Mouse (Mus musculus): ENCODE measurements around the gene Ctsf.
"Not testable (repeated sequence)": the region's sequence is repeated elsewhere in the genome, so short reads cannot be mapped to it uniquely, and the experiment has no call there.

Ctsf gene

DNA sequence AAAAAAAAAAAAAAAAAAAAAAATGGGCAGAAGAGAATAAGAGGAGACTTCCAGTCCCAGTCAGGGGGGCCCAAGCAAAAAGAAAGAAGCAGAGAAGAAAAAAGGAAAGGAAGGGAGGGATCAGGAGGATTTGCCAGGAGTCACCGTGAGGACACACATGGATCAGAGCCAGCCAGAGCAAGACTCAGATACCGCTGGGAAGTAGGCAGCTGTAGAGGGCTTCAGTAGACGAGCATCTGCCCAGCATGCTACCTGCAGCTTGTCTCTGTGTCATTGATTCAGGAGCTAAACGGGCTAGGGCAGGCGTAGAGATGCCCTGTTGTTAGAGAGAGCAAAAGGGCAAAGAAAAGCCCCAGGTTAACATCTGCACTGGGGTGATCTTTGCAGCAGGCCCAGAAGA is 4.6 kb upstream of the Ctsf start:
- no peak for DNase-seq

- no peak for DNase-seq
Observed at GRCm38 (mm10) chr19:4855470-4855820, 515 bp downstream of the Ctsf start.

DNA sequence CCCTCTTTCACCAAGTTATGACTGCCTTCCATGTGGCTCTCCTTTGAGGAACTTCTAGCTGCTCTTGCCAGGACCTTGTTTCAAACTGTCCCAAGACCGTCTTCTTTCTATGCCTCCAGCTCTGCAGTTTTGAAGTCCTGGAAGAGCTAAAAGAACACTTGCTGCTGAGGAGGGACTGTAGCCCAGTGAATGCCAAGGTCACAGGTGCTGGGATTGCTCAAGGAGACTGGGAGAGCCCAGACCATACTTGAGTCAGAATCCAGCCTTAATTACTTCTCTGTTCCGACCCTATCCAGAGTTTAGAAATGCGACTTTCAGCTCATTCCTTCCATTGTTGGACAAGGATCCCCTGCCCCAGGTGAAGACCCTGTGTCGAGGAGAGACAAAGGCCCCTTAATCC is 1.0 kb downstream of the Ctsf start:
- DNase-seq, result no peak

DNA sequence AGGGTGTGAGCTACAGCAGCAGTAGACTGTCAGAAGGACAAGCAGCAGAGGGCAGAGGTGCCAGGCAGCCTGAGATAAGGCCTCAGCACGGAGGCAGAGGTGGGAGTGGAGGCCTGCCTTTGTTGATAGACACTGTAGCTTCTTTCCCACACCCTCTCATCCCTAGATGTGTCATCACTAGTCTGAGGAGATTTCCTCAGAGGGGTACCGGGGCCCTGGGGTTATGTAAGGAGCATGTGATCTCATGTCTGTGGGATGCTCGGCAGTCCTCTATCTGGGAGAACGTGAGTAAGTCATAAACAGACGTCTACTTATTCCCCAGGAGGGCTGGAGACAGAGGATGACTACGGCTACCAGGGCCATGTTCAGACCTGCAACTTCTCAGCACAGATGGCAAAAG is 4.2 kb downstream of the Ctsf start:
- DNase-seq, result no peak

DNA sequence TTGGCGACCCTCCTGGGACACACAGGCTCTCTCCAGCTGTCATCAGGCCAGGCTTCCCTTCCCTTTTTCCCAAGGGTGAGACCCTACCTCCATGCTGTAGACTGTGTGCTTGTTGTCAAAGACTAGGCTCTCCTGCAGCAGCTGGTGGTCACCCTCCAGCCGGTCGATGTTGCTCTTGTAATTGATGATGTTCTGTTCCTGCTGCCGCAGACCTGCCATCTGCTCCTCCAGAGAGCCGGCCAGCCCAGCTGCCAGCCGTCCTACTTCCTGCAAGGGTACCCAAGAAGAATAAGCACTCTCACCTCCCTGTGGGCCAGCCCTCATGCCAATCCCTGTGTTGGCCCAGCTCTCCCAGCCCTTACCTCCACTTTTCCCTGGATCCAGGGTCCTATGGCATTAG is 8.1 kb downstream of the Ctsf start:
- no peak for DNase-seq

- DNase-seq, result no peak
Observed at GRCm38 (mm10) chr19:4865147-4865546, 10.2 kb downstream of the Ctsf start.

- not testable (repeated sequence) for DNase-seq
Observed at GRCm38 (mm10) chr19:4874613-4875012, 19.7 kb downstream of the Ctsf start.

GRCm38 (mm10) chr19:4876241-4876640 is 21.3 kb downstream of the Ctsf start:
- no peak for DNase-seq

DNA sequence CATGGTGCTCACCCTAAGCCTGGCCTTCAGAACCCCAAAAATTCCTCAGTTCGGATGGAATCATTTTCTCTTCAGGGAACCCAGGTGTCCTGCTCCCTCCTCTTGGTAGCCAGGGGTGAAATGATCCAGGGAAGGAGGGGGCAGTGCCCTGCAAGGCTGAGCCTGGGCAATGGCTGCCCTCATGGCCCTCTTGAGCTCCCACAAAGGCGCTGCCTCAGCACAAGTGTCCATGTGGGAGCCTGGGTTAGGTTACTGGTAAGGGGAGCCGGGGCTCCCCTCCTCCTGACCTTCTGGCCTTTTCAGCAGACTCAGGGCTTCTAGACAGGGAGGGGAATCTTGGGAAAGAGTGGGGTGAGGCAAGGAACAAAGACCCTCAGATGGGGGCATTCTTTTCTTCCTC is 21.8 kb downstream of the Ctsf start:
- DNase-seq, result peak; percentile 20

DNA sequence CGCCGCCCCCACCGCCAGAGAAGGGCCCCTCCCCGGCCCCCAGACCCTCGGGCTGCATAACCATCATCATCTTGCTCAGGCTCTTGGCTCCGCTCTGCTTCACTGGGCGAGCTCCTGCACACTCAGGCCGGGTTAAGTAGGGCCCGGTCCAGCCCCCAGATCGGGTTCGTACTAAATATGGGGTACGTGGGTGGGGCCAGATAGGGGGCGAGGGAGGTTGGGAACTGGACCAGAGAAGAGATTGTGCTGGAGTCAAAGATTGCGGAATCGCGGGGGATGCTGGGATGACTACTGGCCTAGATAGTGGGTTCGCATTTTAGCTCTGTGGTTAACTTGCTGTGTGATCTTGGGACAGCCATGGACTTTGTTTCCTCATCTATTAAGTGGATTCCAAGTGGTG is 22.9 kb downstream of the Ctsf start, which contains the start of gene Actn3:
TSS of gene Actn3 (minus strand) at position 125 of the 400 bp plus-strand sequence.
- peak; percentile 36 for DNase-seq

DNA sequence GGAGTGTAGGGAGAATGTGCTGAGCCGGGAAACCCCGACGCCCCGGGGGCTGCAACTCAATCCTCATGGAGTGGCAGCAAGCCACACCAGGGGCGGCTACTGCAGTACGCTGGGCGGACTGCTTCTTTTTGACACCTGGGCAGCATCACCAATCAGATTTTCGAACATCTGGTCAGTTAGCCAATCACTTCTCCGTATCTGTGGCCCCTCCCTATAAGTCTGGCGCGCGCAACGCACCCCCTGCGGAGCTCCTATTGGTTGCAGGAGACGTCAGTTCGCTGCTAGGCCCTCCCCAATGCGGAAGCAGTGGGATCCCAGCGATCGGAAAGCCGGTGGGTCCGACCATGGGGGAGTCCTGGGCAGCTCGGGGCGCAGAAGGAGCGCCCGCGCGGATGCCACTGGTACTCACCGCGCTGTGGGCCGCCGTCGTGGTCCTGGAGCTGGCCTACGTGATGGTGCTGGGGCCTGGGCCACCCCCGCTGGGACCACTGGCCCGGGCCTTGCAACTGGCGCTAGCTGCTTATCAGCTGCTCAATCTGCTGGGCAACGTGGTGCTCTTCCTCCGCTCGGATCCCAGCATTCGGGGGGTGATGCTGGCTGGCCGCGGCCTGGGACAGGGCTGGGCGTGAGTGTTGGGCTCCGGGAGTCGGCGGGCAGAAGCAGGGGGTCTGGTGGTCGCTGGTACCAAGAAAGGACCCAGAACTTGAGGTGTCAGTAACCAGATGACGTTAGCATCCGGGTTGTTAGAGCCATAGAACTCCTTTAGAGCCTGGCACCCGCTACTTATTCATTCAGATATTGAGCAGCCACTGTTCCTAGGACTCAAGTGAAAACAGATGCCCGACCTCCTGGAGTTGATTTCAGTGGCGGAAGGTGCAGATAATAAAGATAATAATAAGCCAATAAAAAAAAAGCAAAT is 23.7 kb downstream of the Ctsf start, which contains the start of gene Zdhhc24:
TSS of gene Zdhhc24 (plus strand) at position 264 of the 919 bp plus-strand sequence.
- peak; percentile 97 for DNase-seq

DNA sequence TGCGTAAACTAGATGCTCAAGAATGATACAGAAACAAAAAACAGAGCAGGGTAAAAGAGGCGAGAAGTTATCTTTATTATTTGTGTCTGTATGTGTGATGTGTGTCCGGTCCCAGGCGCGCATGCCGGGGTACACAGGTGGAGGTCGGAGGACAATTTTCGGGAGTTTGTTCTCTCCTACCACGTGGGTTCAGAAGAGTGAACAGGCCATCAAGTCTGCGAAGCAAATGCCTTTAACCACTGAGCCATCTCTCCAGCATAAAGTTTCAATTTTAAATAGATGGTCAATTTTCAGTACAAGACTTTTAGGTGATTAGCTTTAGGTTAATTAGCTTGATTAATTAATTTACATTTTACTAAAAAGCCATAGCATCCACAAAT is 24.4 kb downstream of the Ctsf start:
- no peak for DNase-seq

DNA sequence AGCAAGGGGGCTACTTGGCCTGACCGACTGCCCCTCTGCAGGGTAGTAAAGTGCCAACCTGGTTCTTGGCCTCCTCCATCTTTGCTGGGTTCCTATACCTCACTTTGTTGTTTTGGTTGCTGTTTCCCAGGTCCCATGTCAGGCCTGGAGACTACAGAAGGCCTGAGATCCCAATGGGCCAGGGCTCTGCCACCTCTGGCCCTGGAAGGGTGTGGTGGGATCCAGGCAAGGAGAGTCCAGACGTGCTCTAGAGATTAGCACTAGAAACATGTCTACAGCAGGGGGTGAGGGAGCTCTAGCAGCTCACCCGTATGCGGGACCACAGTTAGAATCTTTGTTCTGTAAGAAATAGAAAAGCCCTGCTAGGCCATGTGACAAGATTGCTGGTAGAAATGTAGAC is 29.0 kb downstream of the Ctsf start:
- no peak for DNase-seq

- no peak for DNase-seq
Observed at GRCm38 (mm10) chr19:4889791-4890190, 34.9 kb downstream of the Ctsf start.

- no peak for DNase-seq
Observed at GRCm38 (mm10) chr19:4891798-4892197, 36.9 kb downstream of the Ctsf start.

DNA sequence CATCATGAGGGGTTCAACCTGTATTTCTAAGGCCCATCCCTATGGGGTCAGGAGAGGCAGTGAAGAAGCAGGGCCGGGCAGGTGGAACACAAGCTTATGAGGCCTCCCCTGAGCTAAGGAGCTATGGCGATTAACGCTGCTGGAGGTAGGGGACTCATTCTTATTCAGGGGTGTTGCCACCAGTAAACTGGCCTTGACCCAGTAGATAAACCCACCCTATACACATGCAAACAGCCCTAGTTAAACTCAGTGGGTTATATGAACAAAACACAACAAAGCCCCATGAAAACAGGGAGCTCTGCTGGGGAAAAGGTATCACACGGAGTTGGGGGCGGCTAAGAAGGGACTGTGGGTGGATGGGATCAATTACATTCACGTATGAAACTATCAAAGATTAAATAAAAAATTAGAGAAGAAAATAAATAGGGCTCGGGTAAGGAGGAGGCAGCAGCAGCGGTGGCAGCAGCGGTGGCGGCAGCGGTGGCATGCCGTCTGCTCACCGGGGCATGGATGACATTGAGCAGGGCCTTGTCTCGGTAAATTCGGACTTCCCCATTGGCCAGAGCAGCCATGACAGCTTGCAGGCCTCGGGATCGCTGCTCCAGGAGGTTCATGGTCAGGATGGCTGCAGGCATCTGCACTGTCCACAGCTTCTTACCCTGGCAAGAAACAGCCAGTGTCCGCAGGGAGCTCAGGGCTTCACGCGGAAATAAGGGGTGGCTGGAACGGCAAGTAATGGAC is 42.0 kb downstream of the Ctsf start:
- DNase-seq, result no peak

DNA sequence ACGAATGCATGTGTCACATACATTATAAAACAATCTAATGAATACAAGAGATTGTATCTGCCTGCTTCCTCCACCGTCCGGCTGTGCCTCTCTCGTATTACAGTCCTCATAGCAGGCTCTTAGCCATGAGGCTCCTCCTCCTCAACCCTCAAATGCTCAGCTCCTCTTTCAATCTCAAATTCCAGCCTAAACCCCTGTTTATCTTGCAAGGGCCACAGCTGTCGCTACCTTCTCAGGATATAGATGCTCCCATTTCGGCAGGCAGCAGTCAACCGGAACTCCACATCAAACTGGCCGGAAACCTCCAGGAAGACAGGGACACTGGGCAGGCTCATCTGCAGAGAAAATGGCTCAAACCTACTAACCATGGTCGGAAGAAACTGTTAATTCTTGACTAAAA is 44.0 kb downstream of the Ctsf start:
- no peak for DNase-seq

DNA sequence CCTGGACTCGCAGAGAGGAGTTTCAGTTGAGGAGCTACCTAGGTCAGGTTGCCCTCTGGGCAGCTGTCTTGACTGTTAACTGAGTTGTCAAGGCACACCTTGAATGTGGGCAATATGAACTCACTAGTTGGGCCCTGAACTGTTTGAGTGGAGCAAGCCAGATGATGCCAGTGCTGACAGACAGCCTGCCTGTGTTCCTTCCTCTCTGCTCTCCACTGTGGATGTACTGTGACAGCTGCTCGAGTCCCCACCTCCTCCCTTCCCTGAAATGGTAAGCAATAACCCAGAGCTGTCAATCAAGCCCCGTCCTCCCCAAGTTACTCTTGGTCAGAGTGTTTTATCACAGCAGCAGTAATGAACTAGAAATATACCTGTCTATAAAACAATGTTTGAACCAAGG is 45.0 kb downstream of the Ctsf start:
- no peak for DNase-seq

DNA sequence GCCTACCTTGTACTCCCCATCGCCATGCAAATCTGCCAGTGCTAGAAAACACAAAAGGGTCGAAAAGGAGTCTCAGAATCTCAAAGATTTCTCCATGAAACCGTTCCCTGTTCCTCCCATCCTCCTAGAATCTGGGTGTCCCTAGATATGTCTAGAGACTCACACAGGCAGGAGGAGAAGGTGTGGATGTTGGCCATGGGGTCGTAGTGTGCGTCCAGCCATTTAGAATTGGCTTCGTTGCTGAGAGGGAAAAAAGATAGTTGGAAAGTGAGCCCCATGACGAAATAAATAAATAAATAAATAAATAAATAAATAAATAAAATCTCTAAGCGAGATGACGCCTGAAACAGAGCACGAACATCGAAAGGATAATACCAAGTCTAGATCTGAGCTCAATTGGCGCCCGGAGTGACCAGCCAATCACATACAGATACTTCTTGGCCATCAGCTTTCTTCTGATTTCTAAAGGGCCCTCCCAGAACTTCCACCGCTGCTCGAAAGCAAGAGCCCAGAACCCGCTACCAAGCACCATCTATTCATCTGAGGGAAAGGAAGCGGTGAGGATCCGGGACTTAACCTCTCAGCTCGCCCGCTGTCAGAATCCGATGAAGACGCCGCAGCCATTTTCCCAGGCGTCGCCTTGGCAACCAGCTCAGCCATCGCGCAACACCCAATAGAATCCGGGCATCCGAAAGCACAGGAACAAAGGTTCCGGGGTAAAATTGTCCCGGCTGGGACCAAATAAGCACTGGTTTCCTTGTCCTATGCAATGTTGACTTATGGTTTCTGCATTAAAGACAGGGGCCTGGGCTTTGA is 51.3 kb downstream of the Ctsf start, which contains the start of gene Bbs1:
TSS of gene Bbs1 (minus strand) at position 650 of the 816 bp plus-strand sequence.
- DNase-seq, result peak; percentile 77

DNA sequence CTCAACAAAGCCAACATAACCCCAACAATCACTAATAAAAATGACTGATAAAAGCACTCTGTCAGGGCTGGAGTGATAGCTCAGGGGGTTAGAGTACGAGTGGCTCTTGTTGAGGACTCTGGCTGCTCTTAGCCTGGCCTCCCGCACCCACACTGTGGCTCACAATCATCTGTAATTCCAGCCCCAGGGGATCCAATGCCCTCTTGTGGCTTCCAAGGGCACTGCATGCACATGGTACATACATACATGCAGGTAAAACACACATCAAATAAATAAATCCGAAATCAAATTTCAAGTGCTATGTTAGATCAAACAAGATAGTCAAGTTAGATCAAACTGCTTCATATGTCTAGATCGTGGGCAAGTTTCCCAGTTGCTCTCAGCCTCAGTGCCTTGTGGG is 53.2 kb downstream of the Ctsf start:
- DNase-seq, result no peak

GRCm38 (mm10) chr19:4909376-4909775 is 54.4 kb downstream of the Ctsf start:
- DNase-seq, result no peak

Data from cerebellum, adult 9-10 months (tissue).